Mouse (Mus musculus): ENCODE measurements around the gene Nrbp1. TPM values are rescaled to one million over a fixed set of nuclear protein-coding genes. Genes with fewer than 3 reads are reported as not detected.
A peak's percentile ranks its signal among the peaks of the same experiment; 100 is the strongest.

The Nrbp1 gene
- polyA plus RNA-seq, 1 experiment from 2014 or later = 141 TPM

DNA sequence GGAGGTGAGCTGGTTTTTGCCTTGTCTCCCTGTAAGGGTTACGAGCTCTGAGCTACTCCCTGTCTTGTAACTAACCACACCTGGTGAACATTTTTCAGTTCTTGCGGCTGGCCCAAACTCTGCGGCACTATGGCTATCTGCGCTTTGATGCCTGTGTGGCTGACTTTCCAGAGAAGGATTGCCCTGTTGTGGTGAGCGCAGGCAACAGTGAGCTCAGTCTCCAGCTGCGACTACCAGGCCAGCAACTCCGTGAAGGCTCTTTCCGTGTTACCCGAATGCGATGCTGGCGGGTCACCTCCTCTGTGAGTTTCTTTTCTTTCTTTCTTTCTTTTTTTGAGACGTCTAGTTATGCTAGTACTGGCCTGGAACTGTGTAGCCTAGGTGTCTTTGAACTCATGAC lies 43.6 kb upstream of the Nrbp1 start:
- Histone ChIP-seq H3K9me3 (ENCODE audit: control insufficient read depth, low read length) (peaks cover 5% of the 10 kb centered on the region), H3K4me2 (replicated peaks; ENCODE audit: low read depth, low read length) (no peak overlapping the region), H3K27ac (ENCODE audit: low read depth, low read length) (no peak overlapping the region), H3K4me3 (ENCODE audit: low read depth, low read length) (no peak overlapping the region), H3K27me3 (ENCODE audit: control insufficient read depth, insufficient read depth, low read length) (no peaks in the 10 kb centered on the region), H3K9ac (ENCODE audit: low read depth, low read length) (no peak overlapping the region), H3K4me1 (replicated peaks; ENCODE audit: control insufficient read depth, insufficient read depth, low read length) (peaks cover 8% of the 10 kb centered on the region), H3K36me3 (ENCODE audit: control insufficient read depth, insufficient read depth, low read length) (peaks cover 21% of the 10 kb centered on the region)
- ATAC-seq (ENCODE audit: low FRiP score) (no peak), DNase-seq (ENCODE audit: low spot score) (no peak)
- WGBS = 95% methylated on average over 12 of the region's 12 CpGs

DNA sequence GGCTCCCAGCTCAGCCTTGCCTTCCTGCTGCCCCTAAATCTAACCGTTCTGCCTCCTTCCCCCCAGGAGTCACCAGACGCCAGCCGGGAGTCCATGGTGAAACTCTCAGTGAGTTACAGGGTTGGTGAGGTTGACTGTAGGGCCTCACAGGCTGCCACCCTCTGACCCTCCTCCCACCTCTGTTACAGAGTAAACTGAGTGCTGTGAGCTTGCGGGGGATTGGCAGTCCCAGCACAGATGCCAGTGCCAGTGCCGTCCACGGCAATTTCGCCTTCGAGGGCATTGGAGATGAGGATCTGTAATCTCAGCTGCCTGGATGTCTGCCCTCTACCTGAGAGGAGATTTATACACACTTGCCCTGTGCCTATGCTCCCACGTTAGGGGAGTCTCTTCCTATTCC lies 42.5 kb upstream of the Nrbp1 start:
- H3K36me3 ChIP-seq (ENCODE audit: control insufficient read depth, insufficient read depth, low read length) = peaks cover 23% of the 10 kb centered on the region
- H3K9ac ChIP-seq (ENCODE audit: low read depth, low read length) = no peak overlapping the region
- DNase-seq (ENCODE audit: low spot score) = no peak
- H3K27me3 ChIP-seq (ENCODE audit: control insufficient read depth, insufficient read depth, low read length) = no peaks in the 10 kb centered on the region
- peaks cover 8% of the 10 kb centered on the region for H3K4me1 ChIP-seq (replicated peaks; ENCODE audit: control insufficient read depth, insufficient read depth, low read length)
- peaks cover 5% of the 10 kb centered on the region for H3K9me3 ChIP-seq (ENCODE audit: control insufficient read depth, low read length)
- H3K4me2 ChIP-seq (replicated peaks; ENCODE audit: low read depth, low read length) = no peak overlapping the region
- H3K4me3 ChIP-seq (ENCODE audit: low read depth, low read length) = no peak overlapping the region
- H3K27ac ChIP-seq (ENCODE audit: low read depth, low read length) = no peak overlapping the region
- ATAC-seq (ENCODE audit: low FRiP score) = no peak
- WGBS = 80% methylated on average over 9 of the region's 9 CpGs

DNA sequence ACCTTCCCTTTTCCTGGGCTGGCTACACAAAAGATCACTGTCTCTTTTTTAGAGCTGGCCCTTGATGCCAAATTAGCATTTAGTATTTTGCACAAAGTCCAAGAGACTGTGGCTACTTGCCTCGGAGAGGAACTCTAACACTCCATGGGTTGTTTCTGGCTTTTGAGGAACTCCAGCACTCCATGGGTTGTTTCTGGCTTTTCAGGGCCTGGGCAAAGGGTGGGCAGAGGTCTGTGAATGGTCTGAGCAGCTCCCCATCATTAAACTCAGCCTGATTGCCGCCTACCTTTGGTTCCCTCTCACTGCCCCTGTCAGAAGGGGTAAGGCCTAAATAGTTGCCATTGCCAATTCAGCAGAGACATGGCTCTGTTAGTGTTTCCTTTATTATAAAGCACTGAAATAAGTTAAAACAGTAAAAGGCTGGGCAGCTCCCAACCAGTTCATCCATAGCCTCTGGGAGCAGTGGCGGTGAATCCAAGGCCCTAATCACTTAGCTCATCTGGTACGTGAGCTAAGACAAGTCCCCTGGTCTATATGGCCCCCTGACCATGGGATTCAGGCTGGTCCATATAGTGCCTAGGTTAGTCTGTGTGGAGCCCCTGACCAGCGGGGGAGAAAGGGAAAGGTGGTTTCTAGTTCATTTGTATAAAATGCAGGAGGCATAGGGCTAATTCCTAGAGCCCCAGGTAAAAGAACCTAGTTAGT lies 41.9 kb upstream of the Nrbp1 start:
- WGBS = 85% methylated on average over 5 of the region's 5 CpGs
- no peak for ATAC-seq (ENCODE audit: low FRiP score)
- H3K9ac ChIP-seq (ENCODE audit: low read depth, low read length) = no peak overlapping the region
- peaks cover 8% of the 10 kb centered on the region for H3K4me1 ChIP-seq (replicated peaks; ENCODE audit: control insufficient read depth, insufficient read depth, low read length)
- H3K27ac ChIP-seq (ENCODE audit: low read depth, low read length) = no peak overlapping the region
- no peak overlapping the region for H3K4me3 ChIP-seq (ENCODE audit: low read depth, low read length)
- peaks cover 23% of the 10 kb centered on the region for H3K36me3 ChIP-seq (ENCODE audit: control insufficient read depth, insufficient read depth, low read length)
- no peak overlapping the region for H3K4me2 ChIP-seq (replicated peaks; ENCODE audit: low read depth, low read length)
- H3K27me3 ChIP-seq (ENCODE audit: control insufficient read depth, insufficient read depth, low read length) = no peaks in the 10 kb centered on the region
- H3K9me3 ChIP-seq (ENCODE audit: control insufficient read depth, low read length) = peaks cover 5% of the 10 kb centered on the region
- no peak for DNase-seq (ENCODE audit: low spot score)

DNA sequence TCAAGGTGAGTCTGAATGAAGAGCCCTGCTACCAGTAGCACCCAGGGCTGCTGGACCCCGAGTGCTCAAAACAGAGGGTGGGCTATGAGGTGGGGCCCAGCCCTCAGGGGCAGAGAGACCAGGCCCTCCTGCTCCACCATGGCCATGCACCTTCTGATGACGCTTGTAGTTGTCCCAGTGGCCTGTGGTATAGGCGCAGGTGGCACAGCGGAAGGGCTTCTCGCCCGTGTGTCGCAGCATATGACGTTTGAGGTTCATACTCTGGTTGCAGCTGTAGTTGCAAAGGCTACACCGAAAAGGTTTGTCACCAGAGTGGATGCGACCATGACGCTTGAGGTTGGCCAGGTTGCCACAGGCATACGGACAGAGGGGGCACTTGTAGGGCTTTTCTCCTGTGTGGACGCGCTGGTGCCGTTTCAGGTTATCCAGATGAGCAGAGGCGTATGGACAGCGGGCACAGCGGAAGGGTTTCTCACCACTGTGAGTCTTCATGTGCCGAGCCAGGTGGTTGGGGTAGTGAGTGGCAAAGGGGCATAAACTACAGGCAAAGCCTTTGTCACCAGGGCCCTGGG lies 41.3 kb upstream of the Nrbp1 start:
- Histone ChIP-seq H3K4me3 (ENCODE audit: low read depth, low read length) (no peak overlapping the region), H3K9ac (ENCODE audit: low read depth, low read length) (no peak overlapping the region), H3K4me1 (replicated peaks; ENCODE audit: control insufficient read depth, insufficient read depth, low read length) (peaks cover 5% of the 10 kb centered on the region; the same call in 1 of the 2 replicates), H3K36me3 (ENCODE audit: control insufficient read depth, insufficient read depth, low read length) (peaks cover 23% of the 10 kb centered on the region), H3K27me3 (ENCODE audit: control insufficient read depth, insufficient read depth, low read length) (no peaks in the 10 kb centered on the region), H3K9me3 (ENCODE audit: control insufficient read depth, low read length) (peaks cover 5% of the 10 kb centered on the region), H3K4me2 (replicated peaks; ENCODE audit: low read depth, low read length) (no peak overlapping the region), H3K27ac (ENCODE audit: low read depth, low read length) (no peak overlapping the region)
- ATAC-seq (ENCODE audit: low FRiP score) = no peak
- WGBS = 92% methylated on average over 19 of the region's 19 CpGs
- no peak for DNase-seq (ENCODE audit: low spot score)

DNA sequence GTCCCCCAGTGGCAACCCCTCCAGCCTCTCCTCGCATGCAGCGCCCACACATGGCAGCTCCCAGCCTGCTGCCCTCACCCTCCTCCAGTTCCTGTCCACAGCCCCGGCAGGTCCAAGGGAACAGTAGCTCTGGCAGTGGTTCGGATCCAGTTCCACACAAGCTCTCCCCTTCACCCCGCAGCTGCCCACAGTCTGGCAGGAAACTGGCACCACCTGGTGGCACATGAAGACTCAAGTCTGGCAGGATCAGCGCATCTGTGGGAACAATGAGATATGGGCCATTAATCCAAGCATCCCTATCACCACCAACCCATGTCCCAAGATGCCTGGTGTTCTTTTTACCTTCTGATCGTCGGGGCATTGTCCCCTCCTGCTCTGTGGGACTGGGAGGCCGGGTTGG lies 40.8 kb upstream of the Nrbp1 start:
- DNase-seq (ENCODE audit: low spot score) = no peak
- H3K36me3 ChIP-seq (ENCODE audit: control insufficient read depth, insufficient read depth, low read length) = peaks cover 21% of the 10 kb centered on the region
- peak overlapping the region; percentile 81; the same call in 1 of the 2 replicates for H3K4me3 ChIP-seq (ENCODE audit: low read depth, low read length)

DNA sequence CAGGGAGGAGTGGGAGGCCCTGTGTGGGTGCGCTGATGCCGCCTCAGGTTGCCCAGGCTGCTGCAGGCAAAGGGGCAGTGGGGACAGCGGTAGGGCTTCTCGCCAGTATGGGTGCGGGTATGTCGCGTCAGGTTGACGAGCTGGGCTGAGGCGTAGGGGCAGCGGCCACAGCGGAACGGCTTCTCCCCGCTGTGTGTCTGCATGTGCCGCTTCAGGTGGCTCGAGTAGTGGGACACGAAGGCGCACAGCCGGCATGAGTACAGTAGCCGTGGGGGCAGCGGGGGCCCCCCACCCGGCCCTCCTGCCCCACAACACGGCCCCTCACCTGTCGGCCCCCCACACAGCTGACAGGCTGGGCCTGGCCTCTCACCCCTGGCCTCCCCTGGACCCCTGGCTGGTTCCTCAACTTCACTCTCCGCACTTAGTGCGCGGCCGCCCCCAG lies 40.3 kb upstream of the Nrbp1 start:
- Histone ChIP-seq H3K27ac (ENCODE audit: low read depth, low read length) (no peak overlapping the region), H3K9ac (ENCODE audit: low read depth, low read length) (no peak overlapping the region), H3K27me3 (ENCODE audit: control insufficient read depth, insufficient read depth, low read length) (no peaks in the 10 kb centered on the region), H3K9me3 (ENCODE audit: control insufficient read depth, low read length) (peaks cover 5% of the 10 kb centered on the region), H3K36me3 (ENCODE audit: control insufficient read depth, insufficient read depth, low read length) (peaks cover 18% of the 10 kb centered on the region), H3K4me1 (replicated peaks; ENCODE audit: control insufficient read depth, insufficient read depth, low read length) (peaks cover 5% of the 10 kb centered on the region; the same call in 1 of the 2 replicates), H3K4me3 (ENCODE audit: low read depth, low read length) (peak overlapping the region; percentile 81), H3K4me2 (replicated peaks; ENCODE audit: low read depth, low read length) (peak overlapping the region; percentile 17)
- ATAC-seq (ENCODE audit: low FRiP score) (no peak), DNase-seq (ENCODE audit: low spot score) (no peak)
- WGBS = 92% methylated on average over 27 of the region's 27 CpGs

More for the DNA sequence above, 40.8 kb upstream of the Nrbp1 start:
- H3K9me3 ChIP-seq (ENCODE audit: control insufficient read depth, low read length) = peaks cover 5% of the 10 kb centered on the region
- H3K4me2 ChIP-seq (replicated peaks; ENCODE audit: low read depth, low read length) = no peak overlapping the region
- H3K27me3 ChIP-seq (ENCODE audit: control insufficient read depth, insufficient read depth, low read length) = no peaks in the 10 kb centered on the region
- WGBS = 94% methylated on average over 9 of the region's 9 CpGs
- H3K4me1 ChIP-seq (replicated peaks; ENCODE audit: control insufficient read depth, insufficient read depth, low read length) = peaks cover 5% of the 10 kb centered on the region; the same call in 1 of the 2 replicates
- H3K9ac ChIP-seq (ENCODE audit: low read depth, low read length) = no peak overlapping the region
- no peak for ATAC-seq (ENCODE audit: low FRiP score)
- no peak overlapping the region for H3K27ac ChIP-seq (ENCODE audit: low read depth, low read length)

DNA sequence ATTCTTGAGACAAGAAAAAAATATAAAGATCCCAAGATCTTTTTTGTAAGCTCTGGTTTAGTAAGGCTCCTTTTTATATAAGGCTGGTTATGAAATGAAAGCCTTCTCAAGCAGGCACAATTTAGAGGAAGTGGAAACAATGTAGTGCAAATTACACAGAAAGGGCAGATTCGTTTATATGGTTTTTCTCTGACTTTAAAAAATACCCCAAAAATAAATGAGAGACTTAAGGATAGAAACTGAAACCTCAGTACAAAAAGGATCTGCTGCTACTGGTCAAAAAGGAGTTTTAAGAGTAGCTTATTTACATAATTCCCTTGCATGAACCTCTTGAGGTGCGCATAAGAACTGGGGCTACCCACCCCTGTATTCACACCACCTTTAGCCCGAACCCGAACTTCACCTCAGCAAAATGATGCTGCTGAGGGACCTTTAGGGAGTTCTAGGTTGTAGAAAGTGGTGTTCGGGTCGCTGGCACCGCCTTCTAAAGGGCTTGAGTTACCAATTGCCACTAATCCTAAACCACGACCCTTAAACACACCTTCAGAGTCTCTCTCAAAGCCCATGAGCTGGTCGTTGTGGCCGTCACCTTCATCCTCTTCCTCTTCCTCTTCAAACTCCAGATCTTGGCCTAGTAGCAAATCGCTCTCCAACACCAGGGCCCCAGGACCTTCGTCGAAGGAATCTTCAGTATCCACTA lies 39.5 kb upstream of the Nrbp1 start:
- H3K36me3 ChIP-seq (ENCODE audit: control insufficient read depth, insufficient read depth, low read length) = peaks cover 18% of the 10 kb centered on the region
- peaks cover 5% of the 10 kb centered on the region for H3K9me3 ChIP-seq (ENCODE audit: control insufficient read depth, low read length)
- H3K4me2 ChIP-seq (replicated peaks; ENCODE audit: low read depth, low read length) = peak overlapping the region; percentile 48
- no peak for ATAC-seq (ENCODE audit: low FRiP score)
- H3K4me1 ChIP-seq (replicated peaks; ENCODE audit: control insufficient read depth, insufficient read depth, low read length) = peaks cover 5% of the 10 kb centered on the region; the same call in 1 of the 2 replicates
- peak overlapping the region; percentile 86 for H3K9ac ChIP-seq (ENCODE audit: low read depth, low read length)
- H3K27me3 ChIP-seq (ENCODE audit: control insufficient read depth, insufficient read depth, low read length) = no peaks in the 10 kb centered on the region
- H3K27ac ChIP-seq (ENCODE audit: low read depth, low read length) = peak overlapping the region; percentile 84; the same call in 1 of the 2 replicates
- H3K4me3 ChIP-seq (ENCODE audit: low read depth, low read length) = peak overlapping the region; percentile 81
- WGBS = 23% methylated on average over 13 of the region's 13 CpGs
- no peak for DNase-seq (ENCODE audit: low spot score)

DNA sequence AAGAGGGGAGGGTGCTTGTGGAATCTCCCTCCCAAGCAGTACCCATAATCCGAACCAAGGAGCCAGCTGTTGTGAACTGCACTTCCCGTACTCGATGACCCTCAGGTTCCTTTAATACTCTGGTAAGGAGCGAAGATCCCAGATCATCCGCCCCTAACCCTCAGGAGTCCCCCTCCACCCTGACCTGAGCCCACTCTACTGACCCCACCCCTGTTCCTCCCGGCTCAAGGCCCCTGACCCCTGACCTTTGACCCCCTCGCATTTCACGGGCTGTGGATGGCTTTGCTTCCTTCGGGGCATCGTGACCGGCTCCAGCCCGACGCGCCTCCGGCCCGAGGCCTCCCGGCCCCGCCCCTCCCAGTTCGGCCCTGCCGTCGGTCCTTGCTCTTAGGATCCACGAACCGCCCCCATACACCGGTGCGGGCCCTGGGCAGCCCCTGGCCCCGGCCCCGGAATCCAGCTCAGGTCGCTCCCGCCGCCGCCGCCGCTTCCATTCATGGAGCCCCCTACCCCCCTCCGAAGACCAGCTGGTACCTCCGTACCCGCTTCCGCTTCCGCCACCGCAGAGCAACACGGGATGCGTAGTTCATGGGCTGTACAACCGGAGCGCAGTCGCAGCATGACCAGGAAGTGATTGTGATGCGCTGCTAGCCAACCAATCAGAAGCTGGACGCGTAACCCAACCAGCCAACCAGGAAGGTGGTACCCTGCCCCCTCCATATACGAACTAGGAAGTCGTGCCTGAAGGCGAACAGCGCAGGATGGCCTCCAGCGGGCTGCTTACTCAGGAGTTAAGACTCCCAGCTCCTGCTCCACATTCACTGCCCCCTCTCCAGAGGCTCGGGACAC lies 38.7 kb upstream of the Nrbp1 start, which contains the start of gene Zfp513:
Gene Zfp513, minus strand, starts transcription at position 562 of the 849 bp plus-strand sequence.
- H3K36me3 ChIP-seq (ENCODE audit: control insufficient read depth, insufficient read depth, low read length) = peaks cover 16% of the 10 kb centered on the region
- H3K4me1 ChIP-seq (replicated peaks; ENCODE audit: control insufficient read depth, insufficient read depth, low read length) = peaks cover 5% of the 10 kb centered on the region; the same call in 1 of the 2 replicates
- ATAC-seq (ENCODE audit: low FRiP score) (peak; percentile 98), DNase-seq (ENCODE audit: low spot score) (peak; percentile 95)
- H3K4me2 ChIP-seq (replicated peaks; ENCODE audit: low read depth, low read length) = peak within 1 kb of the TSS; percentile 61
- peak within 1 kb of the TSS; percentile 81 for H3K4me3 ChIP-seq (ENCODE audit: low read depth, low read length)
- H3K9me3 ChIP-seq (ENCODE audit: control insufficient read depth, low read length) = peaks cover 5% of the 10 kb centered on the region
- H3K9ac ChIP-seq (ENCODE audit: low read depth, low read length) = peak within 1 kb of the TSS; percentile 86
- peak within 1 kb of the TSS; percentile 84 for H3K27ac ChIP-seq (ENCODE audit: low read depth, low read length)
- H3K27me3 ChIP-seq (ENCODE audit: control insufficient read depth, insufficient read depth, low read length) = no peaks in the 10 kb centered on the region
- under 1% methylated on average over 51 of the region's 53 CpGs for WGBS

Data from hindbrain, embryonic 11.5 days (tissue).